Mouse (Mus musculus) ES-E14 (cell line): Measurements from ENCODE around the gene Hagh. TPM values are rescaled to one million over a fixed set of nuclear protein-coding genes. Genes with fewer than 3 reads are reported as not detected.

Experiments used
- DNase-seq: peaks from one replicate; pipeline ENCODE4 v3.0.0-alpha.2; 2013; ENCODE audit warnings: low read depth, low spot score
- H3K27ac ChIP-seq: 2 replicates; pipeline ENCODE4 v1.5.1; 2012; ENCODE audit warnings: low read depth, mild to moderate bottlenecking, low read length, moderate library complexity, mixed read lengths; ENCODE audit not compliant: poor library complexity, insufficient read depth, severe bottlenecking
- H3K36me3 ChIP-seq: 2 replicates; pipeline ENCODE4 v1.6.1; 2012; ENCODE audit warnings: mild to moderate bottlenecking, low read length, moderate library complexity, mixed read lengths; ENCODE audit not compliant: control insufficient read depth, poor library complexity, insufficient read depth, severe bottlenecking
- H3K4me1 ChIP-seq, 2 experiments: fragments of 150-350 bp in 1 of 2; sonication (generic) in 1 of 2; 2 replicates each; pipeline ENCODE4 v1.6.1; 2012; ENCODE audit warnings: low read length in 2 of 2, mild to moderate bottlenecking in 1 of 2, mixed read lengths in 1 of 2; ENCODE audit not compliant: control insufficient read depth in 2 of 2, insufficient read depth in 2 of 2, poor library complexity in 1 of 2
- H3K4me3 ChIP-seq, 2 experiments: fragments of 150-350 bp in 1 of 2; sonication (generic) in 1 of 2; 2 replicates each; pipeline ENCODE4 v1.5.1; 2012; ENCODE audit warnings: low read length in 2 of 2, low read depth in 1 of 2, mild to moderate bottlenecking in 1 of 2, mixed read lengths in 1 of 2; ENCODE audit not compliant: insufficient read depth in 1 of 2, poor library complexity in 1 of 2, severe bottlenecking in 1 of 2
- H3K9ac ChIP-seq: 2 replicates; pipeline ENCODE4 v1.6.1; 2012; ENCODE audit warnings: low read depth, mild to moderate bottlenecking, low read length, mixed read lengths; ENCODE audit not compliant: poor library complexity, insufficient read depth, severe bottlenecking
- H3K9me3 ChIP-seq: fragments of 150-350 bp; sonication (generic); 2 replicates; pipeline ENCODE4 v1.6.1; 2012; ENCODE audit warnings: low read depth, mild to moderate bottlenecking, low read length; ENCODE audit not compliant: control insufficient read depth, insufficient read depth
- CHD2 ChIP-seq: IDR thresholded peaks from 2 replicates; pipeline ENCODE4 v1.6.1; 2014; ENCODE audit warnings: mild to moderate bottlenecking, low read depth, low read length, inconsistent platforms
- HCFC1 ChIP-seq: IDR thresholded peaks from 2 replicates; pipeline ENCODE4 v1.6.1; 2012; ENCODE audit warnings: low read length, inconsistent platforms, borderline replicate concordance; ENCODE audit not compliant: insufficient read depth
- MAFK ChIP-seq: IDR thresholded peaks from 2 replicates; pipeline ENCODE4 v1.6.1; 2014; ENCODE audit warnings: mild to moderate bottlenecking, low read depth, low read length, inconsistent platforms; ENCODE audit not compliant: insufficient read depth
- ZC3H11A ChIP-seq: IDR thresholded peaks from 2 replicates; pipeline ENCODE4 v1.6.1; 2012; ENCODE audit warnings: low read depth, mild to moderate bottlenecking, inconsistent platforms, low read length, borderline replicate concordance
- ZNF384 ChIP-seq: IDR thresholded peaks from 2 replicates; pipeline ENCODE4 v1.6.1; 2012; ENCODE audit warnings: low read depth, low read length, inconsistent platforms
- in situ Hi-C, 2 experiments: fragments of 600-800 bp; cut with MboI; formaldehyde crosslinking; loops; one replicate each; pipeline ENCODE4 v1.15.1; 2025; ENCODE audit warnings: low sequenced_read_pairs in 2 of 2, inconsistent platforms in 1 of 2; ENCODE audit not compliant: unreplicated experiment in 2 of 2
- total RNA-seq: library from RNA; depleted of rRNA; stranded (reverse); fragments of 300-350 nt; gene quantifications from 2 replicates; pipeline ENCODE4 v1.2.3, GENCODE M21; 2012

Gene Hagh
- total RNA-seq, 1 experiment: 37.3 TPM

GRCm38 (mm10) chr17:24819469-24819868 is 20.5 kb upstream of the Hagh start:
- Histone ChIP-seq H3K4me1 (no peaks in the 10 kb centered on the region), H3K36me3 (no peaks in the 10 kb centered on the region), H3K4me3 (no peak overlapping the region), H3K9ac (no peak overlapping the region), H3K27ac (no peak overlapping the region), H3K9me3 (no peaks in the 10 kb centered on the region)
- TF ChIP-seq ZC3H11A (no peak), HCFC1 (no peak), ZNF384 (no peak), CHD2 (no peak), MAFK (no peak)
- no peak for DNase-seq
- in situ Hi-C loops: no loop called here

GRCm38 (mm10) chr17:24821351-24822280 is 18.3 kb upstream of the Hagh start:
- H3K4me3 ChIP-seq: no peak overlapping the region
- H3K9me3 ChIP-seq: no peaks in the 10 kb centered on the region
- no peak overlapping the region for H3K27ac ChIP-seq
- H3K9ac ChIP-seq: no peak overlapping the region
- no peak for DNase-seq
- H3K36me3 ChIP-seq: no peaks in the 10 kb centered on the region
- in situ Hi-C loops: no loop called here
- TF ChIP-seq CHD2 (no peak), MAFK (no peak), HCFC1 (no peak), ZNF384 (no peak), ZC3H11A (no peak)
- no peaks in the 10 kb centered on the region for H3K4me1 ChIP-seq

- TF ChIP-seq MAFK (no peak), HCFC1 (no peak), ZNF384 (no peak), CHD2 (no peak), ZC3H11A (no peak)
- Histone ChIP-seq H3K4me3 (no peak overlapping the region), H3K27ac (no peak overlapping the region), H3K9ac (no peak overlapping the region), H3K36me3 (no peaks in the 10 kb centered on the region), H3K9me3 (no peaks in the 10 kb centered on the region), H3K4me1 (0 out of 4 replicates have a peak, but pooled peaks cover 0 to 1% of the 10 kb centered on the region in 2 experiments)
- no peak for DNase-seq
- in situ Hi-C loops: no loop called here
Observed at GRCm38 (mm10) chr17:24840341-24840740, 398 bp downstream of the Hagh start.

GRCm38 (mm10) chr17:24841133-24841532 is 1.2 kb downstream of the Hagh start:
- H3K4me1 ChIP-seq: 0 out of 4 replicates have a peak, but pooled peaks cover 0 to 1% of the 10 kb centered on the region in 2 experiments
- H3K36me3 ChIP-seq: no peaks in the 10 kb centered on the region
- TF ChIP-seq HCFC1: no peak
- TF ChIP-seq ZNF384: no peak
- no peak for TF ChIP-seq ZC3H11A
- TF ChIP-seq MAFK: no peak
- TF ChIP-seq CHD2: no peak
- no peak overlapping the region for H3K27ac ChIP-seq
- no peak overlapping the region for H3K9ac ChIP-seq
- no peak for DNase-seq
- H3K9me3 ChIP-seq: no peaks in the 10 kb centered on the region
- in situ Hi-C loops: no loop called here
- no peak overlapping the region for H3K4me3 ChIP-seq
